Mouse (Mus musculus): ENCODE measurements around the gene Cdh13. TPM values are rescaled to one million over a fixed set of nuclear protein-coding genes. Genes with fewer than 3 reads are reported as not detected.

Gene Cdh13
- polyA plus RNA-seq, 1 experiment from 2014 or later: 62.2 TPM

DNA sequence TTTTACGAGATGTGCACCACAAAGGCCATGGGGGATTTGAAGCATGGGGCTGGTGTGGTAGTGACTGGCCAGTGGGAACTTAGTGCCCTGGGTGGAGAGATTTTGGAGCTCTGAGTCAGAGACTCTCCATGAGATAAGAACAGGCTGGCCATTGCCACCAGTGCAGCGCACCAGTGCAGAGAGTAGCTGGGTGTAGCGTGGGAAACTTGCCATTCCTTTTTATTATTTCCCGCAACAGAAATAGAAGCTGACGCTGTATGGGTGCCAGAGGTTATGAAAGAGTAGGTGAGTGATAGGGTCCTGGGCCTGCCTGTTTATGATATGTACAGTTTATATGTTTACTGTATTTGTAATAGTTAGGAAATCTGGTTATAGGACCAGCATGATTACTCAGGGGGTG lies 225.9 kb downstream of the Cdh13 start:
- DNase-seq (ENCODE audit: low read depth, low spot score) (no peak), ATAC-seq (no peak)
- TF ChIP-seq CTCF (IDR thresholded peaks at IDR 0.05): no peak
- in situ Hi-C loops (cut with MboI; ENCODE audit: low pct_unique_long_range_greater_than_20kb): no loop called here
- ChIA-PET CTCF (no interaction called here), POLR2A (no interaction called here)
- no peaks in the 10 kb centered on the region for H3K27me3 ChIP-seq

DNA sequence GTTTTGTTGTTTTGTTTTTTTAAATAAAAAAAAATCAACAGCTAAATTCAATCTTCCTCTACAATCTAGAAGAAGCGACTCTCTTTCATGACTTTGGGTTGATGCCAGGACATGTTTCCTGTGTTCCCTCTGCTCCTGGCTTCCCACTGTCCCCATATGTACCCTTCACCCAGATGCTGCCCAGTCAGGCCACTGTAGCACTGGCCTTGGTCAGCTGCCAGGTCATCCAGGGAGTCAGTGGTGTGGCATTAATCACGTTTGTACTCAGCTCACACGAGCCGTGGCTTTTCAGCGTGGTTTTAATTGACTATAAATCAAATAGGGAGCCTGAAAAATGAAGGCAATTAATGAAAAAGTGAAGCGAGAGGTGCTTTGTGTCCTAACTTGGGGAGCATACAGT lies 229.7 kb downstream of the Cdh13 start:
- ChIA-PET POLR2A (no interaction called here), CTCF (no interaction called here)
- in situ Hi-C loops (cut with MboI; ENCODE audit: low pct_unique_long_range_greater_than_20kb): no loop called here
- no peaks in the 10 kb centered on the region for H3K27me3 ChIP-seq
- no peak for TF ChIP-seq CTCF (IDR thresholded peaks at IDR 0.05)
- DNase-seq (ENCODE audit: low read depth, low spot score): no peak
- ATAC-seq: no peak

DNA sequence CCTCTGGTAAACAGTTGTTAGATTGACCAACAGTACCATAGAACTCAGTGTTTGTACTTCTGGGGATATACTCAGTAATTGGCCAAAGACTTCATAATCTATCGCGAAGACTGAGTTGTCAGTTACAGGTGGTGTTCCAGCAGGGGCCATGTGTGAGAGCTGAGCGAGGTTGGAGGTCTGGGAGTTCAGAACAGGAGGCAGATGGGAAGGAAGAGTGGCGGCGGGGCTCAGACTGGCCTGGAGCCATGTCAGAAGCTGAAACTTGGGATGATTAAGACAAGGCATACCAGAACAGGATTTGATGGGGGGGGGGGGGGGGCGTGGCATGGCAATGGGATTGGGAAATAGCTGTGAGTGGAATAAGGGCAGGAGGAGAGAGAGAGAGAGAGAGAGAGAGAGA lies 232.1 kb downstream of the Cdh13 start:
- ChIA-PET POLR2A (no interaction called here), CTCF (no interaction called here)
- DNase-seq (ENCODE audit: low read depth, low spot score): no peak
- ATAC-seq: no peak
- H3K27me3 ChIP-seq: no peaks in the 10 kb centered on the region
- no peak for TF ChIP-seq CTCF (IDR thresholded peaks at IDR 0.05)
- in situ Hi-C loops (cut with MboI; ENCODE audit: low pct_unique_long_range_greater_than_20kb): no loop called here

DNA sequence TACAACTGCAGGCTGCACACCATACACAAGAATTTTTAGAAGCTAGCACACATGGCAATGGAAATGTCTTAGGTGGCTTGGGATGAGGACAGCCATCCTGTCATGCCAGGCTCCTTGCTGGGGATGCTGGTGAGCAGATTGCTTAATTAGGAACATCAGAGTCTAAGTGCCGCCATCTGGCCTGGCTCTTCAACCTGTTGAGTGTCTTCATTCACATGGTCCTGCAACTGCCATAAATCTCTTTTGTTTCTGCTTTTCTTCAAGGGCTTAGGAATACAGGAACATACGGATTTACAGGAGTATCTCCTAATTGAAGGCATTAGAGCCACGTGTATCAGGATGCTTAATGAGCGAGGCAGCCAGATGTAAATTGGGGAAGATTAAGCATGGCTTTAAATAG lies 233.5 kb downstream of the Cdh13 start:
- no peak for TF ChIP-seq CTCF (IDR thresholded peaks at IDR 0.05)
- ChIA-PET CTCF (no interaction called here), POLR2A (no interaction called here)
- in situ Hi-C loops (cut with MboI; ENCODE audit: low pct_unique_long_range_greater_than_20kb): no loop called here
- DNase-seq (ENCODE audit: low read depth, low spot score): no peak
- ATAC-seq: no peak
- no peaks in the 10 kb centered on the region for H3K27me3 ChIP-seq

DNA sequence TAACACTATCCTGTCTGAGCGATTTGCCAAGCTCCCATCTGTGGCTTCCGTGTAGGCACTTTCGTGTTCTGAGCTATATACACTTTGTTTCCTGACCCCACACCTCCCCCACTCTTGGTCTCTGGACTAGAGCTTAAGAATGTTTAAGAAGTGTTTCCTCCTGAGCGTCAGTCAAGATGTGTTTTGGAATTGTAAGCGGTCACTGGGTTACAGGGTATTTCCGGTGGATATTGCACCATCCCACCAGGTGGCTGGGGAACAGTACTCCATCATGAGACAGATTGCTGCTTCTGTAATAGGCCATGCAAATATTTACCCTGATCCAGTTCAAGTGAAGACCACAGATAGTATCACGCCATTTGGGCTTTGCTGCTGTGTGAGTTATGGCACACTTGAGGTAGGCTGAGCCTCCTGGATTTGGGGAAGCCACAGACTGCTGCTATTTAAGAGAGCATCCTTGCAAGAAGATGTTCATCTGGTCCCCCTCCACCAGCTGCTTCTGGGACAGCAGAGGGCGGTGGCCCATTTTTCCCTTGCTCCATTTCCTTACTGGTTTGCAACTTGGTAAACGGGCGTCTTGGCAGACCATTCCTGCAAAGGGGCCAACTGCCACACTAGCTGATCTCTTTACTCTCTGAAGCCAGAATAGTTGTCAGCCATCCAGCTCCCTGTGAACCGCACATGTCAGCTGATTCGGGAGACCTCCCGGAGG lies 234.7 kb downstream of the Cdh13 start:
- no peaks in the 10 kb centered on the region for H3K27me3 ChIP-seq
- in situ Hi-C loops (cut with MboI; ENCODE audit: low pct_unique_long_range_greater_than_20kb): no loop called here
- POLR2A ChIA-PET: interaction anchor here (0.6 kb wide), 1 partner anchor 74 kb away, joined by 3 read pairs; no protein-coding TSS in a partner anchor
- CTCF ChIA-PET: interaction anchor here (1.1 to 1.4 kb wide), 2 partner anchors 8 to 63 kb away, joined by 3 read pairs; no protein-coding TSS in a partner anchor
- no peak for DNase-seq (ENCODE audit: low read depth, low spot score)
- peak; percentile 33 for ATAC-seq
- TF ChIP-seq CTCF (IDR thresholded peaks at IDR 0.05): no peak

DNA sequence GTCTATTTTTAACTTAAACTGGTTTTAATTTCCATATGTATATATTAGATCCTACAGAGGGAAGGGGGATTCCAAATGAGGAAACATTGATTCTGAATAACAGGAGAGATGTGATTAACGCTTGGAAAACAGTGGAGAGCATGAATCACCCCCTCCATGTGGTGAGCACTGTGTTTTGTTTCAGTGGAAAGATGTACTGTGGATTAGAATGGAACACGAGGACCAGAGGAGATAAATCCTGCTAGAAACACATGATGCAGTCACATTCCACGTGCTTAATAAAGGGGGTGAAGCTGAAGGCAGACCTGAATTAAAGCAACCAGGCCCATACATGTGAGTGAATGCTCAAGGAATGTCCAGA lies 235.2 kb downstream of the Cdh13 start:
- ChIA-PET CTCF (interaction anchor here (1.1 to 1.4 kb wide), 2 partner anchors 9 to 63 kb away, joined by 3 read pairs; no protein-coding TSS in a partner anchor), POLR2A (no interaction called here)
- in situ Hi-C loops (cut with MboI; ENCODE audit: low pct_unique_long_range_greater_than_20kb): no loop called here
- TF ChIP-seq CTCF (IDR thresholded peaks at IDR 0.05): no peak
- ATAC-seq: peak; percentile 85
- DNase-seq (ENCODE audit: low read depth, low spot score): peak; percentile 55
- H3K27me3 ChIP-seq: no peaks in the 10 kb centered on the region

DNA sequence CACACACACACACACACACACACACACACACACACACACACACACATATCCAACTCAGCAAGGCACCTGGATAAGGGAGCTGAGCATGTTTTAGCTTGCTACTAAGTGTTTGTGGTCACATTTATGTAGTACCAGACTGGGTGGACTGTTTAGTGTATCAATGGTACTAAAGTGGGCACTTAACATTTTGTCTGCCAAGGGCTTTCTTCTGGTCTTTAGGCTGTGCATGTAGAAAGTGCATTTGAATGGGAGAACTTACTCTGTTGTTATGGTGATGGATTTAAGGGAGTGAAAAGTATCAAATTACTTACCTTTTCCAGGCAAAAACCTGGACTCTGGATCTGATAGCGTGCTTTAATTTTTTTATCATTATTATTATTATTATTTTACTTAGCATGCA lies 240.4 kb downstream of the Cdh13 start:
- TF ChIP-seq CTCF (IDR thresholded peaks at IDR 0.05): no peak
- DNase-seq (ENCODE audit: low read depth, low spot score) (no peak), ATAC-seq (no peak)
- CTCF ChIA-PET: interaction anchor here (1.3 kb wide), 1 partner anchor 15 kb away, joined by 3 read pairs; no protein-coding TSS in a partner anchor
- in situ Hi-C loops (cut with MboI; ENCODE audit: low pct_unique_long_range_greater_than_20kb): no loop called here
- no peaks in the 10 kb centered on the region for H3K27me3 ChIP-seq
- POLR2A ChIA-PET: no interaction called here

DNA sequence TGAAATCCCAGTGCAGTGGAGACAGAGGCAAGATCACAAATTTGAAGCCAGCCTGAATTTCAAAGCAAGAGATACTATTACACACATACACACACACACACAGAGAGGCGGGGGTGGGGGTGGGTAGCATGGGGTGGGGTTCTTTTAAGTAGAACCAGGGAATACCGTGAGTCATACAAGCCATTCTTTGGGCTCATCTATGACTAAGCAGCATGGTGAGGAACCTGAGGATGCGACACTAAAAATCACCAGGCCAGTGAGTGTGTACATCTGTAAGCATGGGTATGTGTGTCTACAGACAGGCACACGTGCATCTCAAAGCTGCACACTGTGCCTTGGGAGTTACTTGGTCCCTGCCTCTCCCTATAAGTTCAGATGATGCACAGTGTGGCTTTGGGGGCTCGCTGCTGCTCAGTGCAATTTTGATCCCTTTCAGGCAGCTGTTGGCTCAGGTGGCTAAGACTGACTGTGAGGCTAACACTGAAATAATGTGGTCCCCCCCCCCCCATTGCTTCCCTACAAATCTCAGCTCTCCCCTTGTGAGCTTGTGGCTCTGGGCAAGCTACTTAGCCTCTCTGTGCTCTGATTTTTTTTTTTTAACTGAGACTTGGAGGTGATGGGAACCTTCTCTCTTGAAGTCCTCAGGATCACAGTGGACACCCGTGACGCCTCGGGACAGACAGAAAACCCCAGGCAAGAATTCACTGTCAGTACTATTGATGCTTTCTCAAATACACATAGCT lies 255.5 kb downstream of the Cdh13 start:
- CTCF ChIA-PET: interaction anchor here (1.0 kb wide), 1 partner anchor 14 kb away, joined by 3 read pairs; no protein-coding TSS in a partner anchor
- DNase-seq (ENCODE audit: low read depth, low spot score): no peak
- POLR2A ChIA-PET: interaction anchor here (0.6 to 0.7 kb wide), 3 partner anchors 586 to 692 kb away, joined by 3 read pairs; no protein-coding TSS in a partner anchor
- in situ Hi-C loops (cut with MboI; ENCODE audit: low pct_unique_long_range_greater_than_20kb): no loop called here
- TF ChIP-seq CTCF (IDR thresholded peaks at IDR 0.05): no peak
- H3K27me3 ChIP-seq: no peaks in the 10 kb centered on the region
- ATAC-seq: no peak

DNA sequence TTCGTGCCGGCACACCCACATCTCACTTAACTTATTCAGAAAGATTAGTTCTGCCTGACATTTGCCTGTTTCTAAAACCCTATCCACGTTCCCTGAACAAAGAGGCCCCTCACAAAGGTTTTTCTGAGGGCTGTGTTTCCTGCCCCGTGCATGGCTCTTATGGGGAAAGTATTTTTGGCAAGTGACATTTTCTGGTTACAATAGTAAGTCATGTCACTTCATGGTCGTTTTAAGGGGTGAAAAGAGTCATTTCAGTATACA lies 256.0 kb downstream of the Cdh13 start:
- no peaks in the 10 kb centered on the region for H3K27me3 ChIP-seq
- in situ Hi-C loops (cut with MboI; ENCODE audit: low pct_unique_long_range_greater_than_20kb): no loop called here
- CTCF ChIA-PET: interaction anchor here (1.0 kb wide), 1 partner anchor 15 kb away, joined by 3 read pairs; no protein-coding TSS in a partner anchor
- POLR2A ChIA-PET: interaction anchor here (0.6 to 0.7 kb wide), 3 partner anchors 186 to 692 kb away, joined by 3 read pairs; no protein-coding TSS in a partner anchor
- DNase-seq (ENCODE audit: low read depth, low spot score) (no peak), ATAC-seq (no peak)
- no peak for TF ChIP-seq CTCF (IDR thresholded peaks at IDR 0.05)

DNA sequence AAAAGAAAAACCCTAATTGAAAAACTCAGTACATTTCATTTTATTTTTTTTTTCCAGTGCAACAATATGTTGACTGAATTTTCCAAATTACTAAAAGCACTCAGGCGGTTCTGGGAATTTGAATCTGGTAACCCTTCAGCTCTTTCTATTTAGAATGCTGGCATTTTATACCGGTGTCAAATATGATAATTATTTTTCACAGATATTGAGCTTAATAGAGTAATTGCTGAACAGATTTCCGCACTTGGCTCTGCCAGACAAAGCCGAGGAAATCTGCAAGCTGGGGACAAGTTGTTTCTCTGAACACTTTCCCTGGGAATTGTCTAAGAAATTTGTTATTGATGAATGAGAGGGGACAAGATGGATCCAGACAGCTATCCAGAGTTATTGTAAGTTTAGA lies 256.4 kb downstream of the Cdh13 start:
- H3K27me3 ChIP-seq: no peaks in the 10 kb centered on the region
- in situ Hi-C loops (cut with MboI; ENCODE audit: low pct_unique_long_range_greater_than_20kb): no loop called here
- ChIA-PET POLR2A (interaction anchor here (0.7 kb wide), 2 partner anchors 186 to 691 kb away, joined by 3 read pairs; no protein-coding TSS in a partner anchor), CTCF (interaction anchor here (1.0 kb wide), 1 partner anchor 15 kb away, joined by 3 read pairs; no protein-coding TSS in a partner anchor)
- no peak for ATAC-seq
- DNase-seq (ENCODE audit: low read depth, low spot score): no peak
- no peak for TF ChIP-seq CTCF (IDR thresholded peaks at IDR 0.05)

DNA sequence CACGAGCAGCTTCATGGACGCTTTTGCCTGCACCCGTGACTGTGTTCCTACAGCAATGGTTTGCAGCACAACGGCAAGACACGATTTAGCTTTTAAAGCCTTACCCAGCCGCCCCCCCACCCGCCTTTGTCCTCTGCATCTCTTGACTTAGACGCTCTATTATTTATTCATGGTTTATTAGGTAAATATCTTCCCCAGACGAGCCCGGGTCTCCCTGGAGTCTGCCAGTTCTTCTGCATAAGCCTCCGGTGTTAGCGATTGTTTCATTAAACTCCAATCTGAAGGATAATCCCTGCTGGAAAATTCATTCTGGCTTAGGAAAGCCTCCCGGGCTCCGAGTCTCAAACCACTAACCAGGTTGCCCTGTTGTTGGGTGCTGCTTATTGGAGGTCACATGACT lies 268.9 kb downstream of the Cdh13 start:
- DNase-seq (ENCODE audit: low read depth, low spot score): no peak
- no peak for ATAC-seq
- no peak for TF ChIP-seq CTCF (IDR thresholded peaks at IDR 0.05)
- CTCF ChIA-PET: no interaction called here
- in situ Hi-C loops (cut with MboI; ENCODE audit: low pct_unique_long_range_greater_than_20kb): loop anchor here (25.0 kb wide), 1 partner anchor 285 kb away; no protein-coding TSS in a partner anchor
- no peaks in the 10 kb centered on the region for H3K27me3 ChIP-seq
- POLR2A ChIA-PET: no interaction called here
